Mouse (Mus musculus) forebrain, embryonic 14.5 days (tissue): ENCODE results near the gene Slco2a1. TPM values are rescaled to one million over a fixed set of nuclear protein-coding genes. Genes with fewer than 3 reads are reported as not detected.
"Not testable (repeated sequence)": the region's sequence is repeated elsewhere in the genome, so short reads cannot be mapped to it uniquely, and the experiment has no call there.

Experiments used
- ATAC-seq: fragments of 200-750 bp; cut with Nextera tagmentation; 2 replicates; pipeline ENCODE4 v1.8.0; 2017; ENCODE audit warnings: mild to moderate bottlenecking, moderate library complexity
- DNase-seq: peaks from one replicate; pipeline ENCODE4 v3.0.0-alpha.2; 2015; ENCODE audit warnings: low spot score
- H3K27ac ChIP-seq: fragments of 300-500 bp; sonication (generic); 2 replicates; pipeline ENCODE4 v1.5.1; 2014; ENCODE audit warnings: low read depth, mild to moderate bottlenecking, control low read depth, low read length, moderate library complexity
- H3K27me3 ChIP-seq: fragments of 300-500 bp; sonication (generic); replicated peaks from 2 replicates; pipeline ENCODE4 v1.6.1; 2014; ENCODE audit warnings: low read length, control low read depth, mixed read lengths; ENCODE audit not compliant: control insufficient read depth, insufficient read depth
- H3K36me3 ChIP-seq: fragments of 300-500 bp; sonication (generic); 2 replicates; pipeline ENCODE4 v1.6.1; 2014; ENCODE audit warnings: low read length, control low read depth; ENCODE audit not compliant: control insufficient read depth, insufficient read depth
- H3K4me1 ChIP-seq: fragments of 300-500 bp; sonication (generic); 2 replicates; pipeline ENCODE4 v1.6.1; 2014; ENCODE audit warnings: antibody characterized with exemption, low read length, control low read depth; ENCODE audit not compliant: control insufficient read depth, insufficient read depth
- H3K4me2 ChIP-seq: fragments of 300-500 bp; sonication (generic); 2 replicates; pipeline ENCODE4 v1.6.1; 2014; ENCODE audit warnings: mild to moderate bottlenecking, control low read depth, low read length
- H3K4me3 ChIP-seq: fragments of 300-500 bp; sonication (generic); 2 replicates; pipeline ENCODE4 v1.5.1; 2014; ENCODE audit warnings: low read depth, low read length, control low read depth
- H3K9ac ChIP-seq: fragments of 300-500 bp; sonication (generic); 2 replicates; pipeline ENCODE4 v1.6.1; 2014; ENCODE audit warnings: mild to moderate bottlenecking, low read length, control low read depth, moderate library complexity
- H3K9me3 ChIP-seq: fragments of 300-500 bp; sonication (generic); replicated peaks from 2 replicates; pipeline ENCODE4 v1.6.1; 2016; ENCODE audit warnings: low read length, control low read depth, mixed read lengths; ENCODE audit not compliant: control insufficient read depth
- WGBS: fragments of 180-500 bp; shearing (Covaris S2); extraction: QIAGEN DNeasy Blood & Tissue Kit; methylation state at CpG from one replicate; pipeline ENCODE4 v1.1.7; 2014; 5-methylcytosine and 5-hydroxymethylcytosine counted together
- polyA plus RNA-seq: library from polyadenylated mRNA; unstranded; fragments of >200 nt; fragmentation: Nextera tagmentation; extraction: Ambion mirVana; gene quantifications from 2 replicates; pipeline ENCODE4 v1.2.1, GENCODE M21; 2014

Slco2a1 gene
- polyA plus RNA-seq, 1 experiment from 2014 or later: 1.2 TPM

- 82% methylated on average over 9 of the region's 9 CpGs for WGBS
- no peak overlapping the region for H3K4me3 ChIP-seq
These were observed 101.8 kb downstream of the Slco2a1 start for GRCm38 (mm10) chr9:103090116-103090875.

GRCm38 (mm10) chr9:103091039-103091883 is 102.7 kb downstream of the Slco2a1 start:
- H3K9ac ChIP-seq: no peak overlapping the region
- no peaks in the 10 kb centered on the region for H3K4me1 ChIP-seq
- H3K36me3 ChIP-seq: no peaks in the 10 kb centered on the region
- no peak overlapping the region for H3K4me2 ChIP-seq
- ATAC-seq (no peak), DNase-seq (no peak)
- WGBS: 81% methylated on average over 16 of the region's 16 CpGs
- H3K4me3 ChIP-seq: no peak overlapping the region
- no peaks in the 10 kb centered on the region for H3K27me3 ChIP-seq
- H3K27ac ChIP-seq: no peak overlapping the region
- no peaks in the 10 kb centered on the region for H3K9me3 ChIP-seq

More at GRCm38 (mm10) chr9:103090116-103090875, 101.8 kb downstream of the Slco2a1 start:
- DNase-seq: no peak
- Histone ChIP-seq H3K4me1 (no peaks in the 10 kb centered on the region), H3K27me3 (no peaks in the 10 kb centered on the region), H3K27ac (no peak overlapping the region), H3K4me2 (no peak overlapping the region), H3K9ac (no peak overlapping the region), H3K9me3 (no peaks in the 10 kb centered on the region), H3K36me3 (no peaks in the 10 kb centered on the region)
- ATAC-seq: no peak

DNA sequence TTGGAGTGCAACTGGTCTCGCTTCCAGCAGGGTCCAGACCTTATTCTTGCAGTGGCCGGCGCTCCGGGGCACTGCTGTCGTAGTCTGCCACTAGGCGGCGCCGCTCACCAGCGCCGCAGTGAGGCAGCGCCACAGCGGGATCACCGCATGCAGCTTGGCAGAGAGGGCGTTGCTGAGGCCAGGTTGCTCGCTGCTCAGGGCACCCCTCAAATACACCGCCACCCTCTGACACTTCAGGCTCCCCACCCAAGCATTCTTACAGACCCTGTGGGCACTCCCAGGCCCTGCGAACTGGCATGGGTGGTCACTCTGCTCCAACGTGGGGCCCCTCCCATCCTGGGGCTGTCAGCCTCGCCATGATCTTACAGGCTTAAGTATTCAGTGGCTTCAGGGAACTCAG is 103.7 kb downstream of the Slco2a1 start:
- DNase-seq (peak; percentile 86), ATAC-seq (peak; percentile 96)
- Histone ChIP-seq H3K4me3 (peak overlapping the region; percentile 32), H3K27ac (no peak overlapping the region), H3K36me3 (no peaks in the 10 kb centered on the region), H3K4me2 (peak overlapping the region; percentile 75), H3K27me3 (no peaks in the 10 kb centered on the region), H3K9me3 (no peaks in the 10 kb centered on the region), H3K4me1 (no peaks in the 10 kb centered on the region), H3K9ac (peak overlapping the region; percentile 58)
- whole genome bisulfite sequencing: under 1% methylated on average over 19 of the region's 19 CpGs

DNA sequence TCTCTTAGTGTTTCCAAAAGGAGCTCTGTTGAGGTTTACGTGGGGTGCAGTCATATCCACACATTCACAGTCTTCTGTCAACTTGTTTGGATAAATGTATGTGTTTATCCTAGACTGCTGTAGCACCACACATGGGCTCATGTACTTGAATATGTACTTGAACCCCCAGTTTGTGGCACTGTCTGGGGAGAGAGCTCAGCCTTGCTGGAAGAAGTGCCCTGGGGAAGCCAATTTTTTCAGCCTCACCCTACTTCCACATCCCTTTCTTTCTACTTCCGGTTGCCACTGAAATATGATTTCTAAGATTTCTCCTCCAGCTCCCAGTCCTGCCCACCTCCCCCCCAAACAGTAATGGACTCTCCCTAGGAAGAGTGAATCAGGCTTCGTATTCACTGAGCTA is 105.2 kb downstream of the Slco2a1 start:
- WGBS: 85% methylated on average over 3 of the region's 3 CpGs
- Histone ChIP-seq H3K9me3 (no peaks in the 10 kb centered on the region), H3K36me3 (no peaks in the 10 kb centered on the region), H3K27me3 (no peaks in the 10 kb centered on the region), H3K4me3 (no peak overlapping the region), H3K4me1 (no peaks in the 10 kb centered on the region), H3K27ac (no peak overlapping the region), H3K9ac (no peak overlapping the region), H3K4me2 (no peak overlapping the region)
- DNase-seq (no peak), ATAC-seq (no peak)

- not testable (repeated sequence) for H3K27me3 ChIP-seq, H3K36me3 ChIP-seq, H3K9me3 ChIP-seq
- Histone ChIP-seq H3K27ac (peak overlapping the region; percentile 27; the same call in 1 of the 2 replicates), H3K9ac (peak overlapping the region; percentile 35; the same call in 1 of the 2 replicates), H3K4me1 (peaks cover 14% of the 10 kb centered on the region), H3K4me3 (peak overlapping the region; percentile 37), H3K4me2 (peak overlapping the region; percentile 47)
- 22% methylated on average over 8 of the region's 14 CpGs for WGBS
- ATAC-seq: peak; percentile 51
- DNase-seq: peak; percentile 65
These were observed 119.9 kb downstream of the Slco2a1 start for GRCm38 (mm10) chr9:103108341-103108798.

GRCm38 (mm10) chr9:103108943-103109670 is 120.6 kb downstream of the Slco2a1 start:
- H3K27me3 ChIP-seq: no peaks in the 10 kb centered on the region
- WGBS: 36% methylated on average over 18 of the region's 18 CpGs
- no peak overlapping the region for H3K27ac ChIP-seq
- H3K4me1 ChIP-seq: peaks cover 17% of the 10 kb centered on the region
- no peaks in the 10 kb centered on the region for H3K9me3 ChIP-seq
- DNase-seq: peak; percentile 26
- peak overlapping the region; percentile 54 for H3K9ac ChIP-seq
- no peak for ATAC-seq
- H3K4me3 ChIP-seq: peak overlapping the region; percentile 37
- H3K36me3 ChIP-seq: no peaks in the 10 kb centered on the region
- H3K4me2 ChIP-seq: peak overlapping the region; percentile 68

GRCm38 (mm10) chr9:103109911-103110310 is 121.4 kb downstream of the Slco2a1 start:
- no peak overlapping the region for H3K9ac ChIP-seq
- ATAC-seq: no peak
- WGBS: 81% methylated on average over 2 of the region's 2 CpGs
- no peak overlapping the region for H3K4me2 ChIP-seq
- H3K27me3 ChIP-seq: no peaks in the 10 kb centered on the region
- H3K4me3 ChIP-seq: no peak overlapping the region
- DNase-seq: no peak
- H3K4me1 ChIP-seq: peaks cover 21% of the 10 kb centered on the region
- no peak overlapping the region for H3K27ac ChIP-seq
- H3K9me3 ChIP-seq: no peaks in the 10 kb centered on the region
- H3K36me3 ChIP-seq: no peaks in the 10 kb centered on the region

GRCm38 (mm10) chr9:103110727-103111501 is 122.4 kb downstream of the Slco2a1 start:
- Histone ChIP-seq H3K9me3 (no peaks in the 10 kb centered on the region), H3K36me3 (no peaks in the 10 kb centered on the region), H3K4me2 (peak overlapping the region; percentile 70), H3K27ac (peak overlapping the region; percentile 86), H3K27me3 (no peaks in the 10 kb centered on the region), H3K4me3 (peak overlapping the region; percentile 87), H3K9ac (peak overlapping the region; percentile 94), H3K4me1 (peaks cover 21% of the 10 kb centered on the region)
- DNase-seq (no peak), ATAC-seq (0 out of 2 replicates have a peak, but pooled peaks have one; percentile 2)
- 15% methylated on average over 18 of the region's 18 CpGs for WGBS
